Mouse (Mus musculus): ENCODE measurements around the gene Opcml.

- TF ChIP-seq CTCF (IDR thresholded peaks at IDR 0.05; ENCODE audit: control insufficient read depth, insufficient read depth, insufficient read length) (no peak), USF1 (IDR thresholded peaks at IDR 0.05; ENCODE audit: low read depth) (no peak), CEBPB (IDR thresholded peaks at IDR 0.05; ENCODE audit: low read depth) (no peak)
Observed at GRCm38 (mm10) chr9:28861983-28862382, 1071.4 kb downstream of the Opcml start.
